Mouse (Mus musculus): ENCODE results near the gene Stard13. TPM values are rescaled to one million over a fixed set of nuclear protein-coding genes. Genes with fewer than 3 reads are reported as not detected.

Gene Stard13
- total RNA-seq, 2 experiments from 2014 or later: 12.3 to 14.9 TPM

GRCm38 (mm10) chr5:151185286-151185856, 48.3 kb downstream of the Stard13 start:
- no peak for DNase-seq
- intact Hi-C loops (cut with DNase I): no loop called here

GRCm38 (mm10) chr5:151183656-151184240, 49.9 kb downstream of the Stard13 start:
- no peak for DNase-seq
- intact Hi-C loops (cut with DNase I): no loop called here

DNA sequence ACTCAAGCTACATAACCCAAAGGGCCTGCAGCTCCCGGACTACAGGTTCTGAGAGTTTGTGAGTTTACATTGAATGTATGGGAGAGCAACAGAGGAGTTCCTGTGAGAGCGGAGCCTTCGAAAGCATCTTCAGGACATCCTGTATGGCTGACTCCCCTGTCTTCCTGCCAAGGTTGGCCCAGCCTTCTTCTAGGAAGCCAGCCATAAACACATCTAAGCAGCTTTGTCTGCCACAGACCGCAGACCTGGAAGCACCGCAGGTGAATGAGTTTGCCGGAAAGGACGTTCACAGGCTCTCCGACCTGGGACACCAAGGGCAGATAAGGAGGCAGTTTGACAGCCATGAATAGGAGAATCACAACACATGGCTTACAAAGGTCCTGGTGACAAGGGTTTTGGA, 52.3 kb downstream of the Stard13 start:
- intact Hi-C loops (cut with DNase I): no loop called here
- no peak for DNase-seq

GRCm38 (mm10) chr5:151180176-151180785, 53.4 kb downstream of the Stard13 start:
- DNase-seq: no peak
- intact Hi-C loops (cut with DNase I): no loop called here

- intact Hi-C loops (cut with DNase I): no loop called here
- DNase-seq: no peak
Measured at GRCm38 (mm10) chr5:151177171-151177570, 56.5 kb downstream of the Stard13 start.

DNA sequence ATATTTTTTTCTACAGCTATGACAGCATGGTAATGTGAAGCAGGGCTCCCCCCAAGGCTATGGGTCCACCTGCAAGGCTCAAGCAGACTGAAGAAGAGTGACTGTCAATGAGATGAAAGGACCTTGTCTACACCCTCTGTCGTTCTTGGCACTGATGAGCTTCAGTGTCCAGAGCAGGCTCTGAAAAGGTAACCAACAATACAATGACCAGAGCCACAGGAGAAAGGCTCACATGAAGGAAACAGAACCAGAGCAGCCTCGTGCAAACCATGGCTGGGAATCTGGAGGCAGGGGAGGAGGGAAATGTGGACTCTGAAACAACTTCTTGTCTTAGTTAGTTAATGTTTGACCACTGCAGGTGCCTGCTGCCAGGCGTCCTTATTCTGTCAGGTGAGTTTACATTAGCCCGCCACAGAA, 57.7 kb downstream of the Stard13 start:
- no peak for DNase-seq
- intact Hi-C loops (cut with DNase I): no loop called here

- intact Hi-C loops (cut with DNase I): no loop called here
- DNase-seq: no peak
Measured at GRCm38 (mm10) chr5:151174485-151175460, 58.9 kb downstream of the Stard13 start.

DNA sequence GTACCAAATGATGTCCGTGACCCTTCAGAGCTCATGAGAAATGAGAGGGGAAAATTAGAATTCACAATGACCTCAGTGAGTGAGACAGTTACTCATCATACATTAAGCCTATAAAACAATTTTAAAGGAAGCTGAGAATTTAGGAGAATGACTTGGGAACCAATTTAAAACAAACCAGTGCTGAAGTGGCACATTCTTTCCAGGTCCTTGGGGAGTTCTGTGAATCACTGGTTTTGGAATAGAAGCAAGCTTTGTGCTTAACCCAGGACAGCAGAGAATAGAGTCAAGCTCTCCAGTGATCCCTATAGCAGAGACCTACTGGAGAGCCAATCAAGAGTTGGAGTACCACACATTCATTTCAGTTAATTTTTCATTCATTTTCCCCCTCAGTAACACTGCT, 59.9 kb downstream of the Stard13 start:
- intact Hi-C loops (cut with DNase I): no loop called here
- no peak for DNase-seq

DNA sequence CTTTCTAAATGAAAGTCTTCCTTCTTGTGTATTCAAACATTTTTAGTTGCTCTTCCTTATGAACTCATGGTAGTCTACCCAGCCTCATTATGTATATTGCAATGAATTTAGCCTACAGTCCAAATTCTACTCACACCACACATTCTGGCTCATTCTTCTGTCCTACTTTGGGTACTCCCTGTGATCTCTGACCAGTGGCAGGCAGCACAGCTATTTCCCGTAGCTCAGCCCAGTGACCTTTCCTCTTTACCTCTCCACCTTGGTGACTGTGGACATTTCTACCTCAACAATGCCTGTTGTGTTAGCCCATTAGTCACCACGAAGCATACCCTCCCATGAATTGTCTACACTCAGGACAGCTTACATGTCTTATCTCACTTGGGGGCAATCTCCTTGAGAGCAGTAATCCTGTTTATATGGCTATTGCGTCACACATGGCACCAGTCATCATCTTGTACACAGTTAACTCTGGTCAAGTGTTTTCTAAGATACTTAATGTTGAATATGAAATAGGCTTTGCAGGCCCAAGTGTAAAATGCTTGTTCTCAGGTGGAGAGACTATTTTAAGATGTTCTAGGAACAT, 63.4 kb downstream of the Stard13 start:
- DNase-seq: no peak
- intact Hi-C loops (cut with DNase I): no loop called here

GRCm38 (mm10) chr5:151168191-151168590, 65.4 kb downstream of the Stard13 start:
- intact Hi-C loops (cut with DNase I): no loop called here
- DNase-seq: no peak

GRCm38 (mm10) chr5:151167641-151168040, 66.0 kb downstream of the Stard13 start:
- no peak for DNase-seq
- intact Hi-C loops (cut with DNase I): no loop called here

DNA sequence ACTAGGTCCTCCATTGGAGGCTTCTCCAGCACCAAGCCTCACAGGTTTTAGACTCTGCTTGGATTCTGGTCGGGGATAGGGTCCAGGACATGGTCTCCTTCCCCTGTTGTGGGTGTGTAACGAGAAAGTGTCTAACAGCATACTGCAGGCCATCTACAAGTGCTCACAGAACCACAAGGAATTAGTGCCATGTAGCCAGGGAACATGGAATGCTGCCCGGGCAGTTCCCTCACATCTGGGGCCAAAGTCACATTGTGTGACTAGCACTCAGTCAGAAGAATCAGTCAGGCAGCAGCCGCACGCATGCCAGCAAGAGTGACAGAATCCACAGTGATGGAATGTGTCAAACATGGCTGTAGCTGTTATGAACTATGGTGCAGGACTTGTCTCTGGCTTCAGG, 67.4 kb downstream of the Stard13 start:
- intact Hi-C loops (cut with DNase I): no loop called here
- DNase-seq: no peak

- intact Hi-C loops (cut with DNase I): no loop called here
- DNase-seq: no peak
Measured at GRCm38 (mm10) chr5:151165381-151166016, 68.1 kb downstream of the Stard13 start.

DNA sequence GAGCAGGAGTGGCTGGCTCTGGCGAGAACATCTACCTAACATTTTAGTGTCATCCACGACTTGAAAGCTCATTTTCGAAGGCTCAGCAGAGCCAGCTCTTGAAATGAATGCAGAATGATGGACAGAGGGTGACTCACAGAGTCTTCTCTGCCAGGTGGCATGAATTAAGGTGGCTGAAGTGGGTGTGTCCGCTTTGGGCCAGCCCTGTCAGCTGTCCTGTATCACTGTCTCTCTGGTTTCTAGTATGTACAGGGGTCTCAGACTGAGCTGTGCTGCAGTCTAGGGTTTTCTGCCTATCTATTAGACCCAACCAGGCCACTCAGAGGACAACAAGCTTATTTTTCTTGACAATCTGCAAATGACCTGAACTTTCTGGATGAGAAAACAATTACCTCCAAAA, 68.8 kb downstream of the Stard13 start:
- intact Hi-C loops (cut with DNase I): no loop called here
- no peak for DNase-seq

DNA sequence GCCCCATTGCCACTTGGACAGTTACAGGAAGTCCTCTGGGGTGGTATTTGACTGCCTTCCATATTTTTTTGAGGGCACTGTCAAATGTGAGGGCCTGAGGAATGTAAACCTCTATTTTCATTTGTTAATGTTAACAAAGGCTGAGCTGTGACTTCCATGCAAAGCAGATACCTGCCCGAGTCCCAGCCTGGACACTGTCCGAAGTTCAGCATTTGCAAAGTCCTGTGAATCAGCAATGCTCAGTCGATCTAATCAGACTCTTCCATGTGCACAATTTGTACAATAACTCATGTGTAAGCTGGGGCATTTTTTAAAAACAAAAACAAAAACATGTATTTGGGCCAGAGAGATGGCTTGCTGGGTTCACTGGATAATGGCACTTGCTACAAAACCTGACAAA, 71.0 kb downstream of the Stard13 start:
- intact Hi-C loops (cut with DNase I): no loop called here
- no peak for DNase-seq

GRCm38 (mm10) chr5:151155247-151155646, 78.4 kb downstream of the Stard13 start:
- intact Hi-C loops (cut with DNase I): no loop called here
- DNase-seq: no peak

GRCm38 (mm10) chr5:151154780-151155179, 78.9 kb downstream of the Stard13 start:
- intact Hi-C loops (cut with DNase I): no loop called here

GRCm38 (mm10) chr5:151154030-151154429, 79.6 kb downstream of the Stard13 start:
- intact Hi-C loops (cut with DNase I): no loop called here
- no peak for DNase-seq

More at GRCm38 (mm10) chr5:151154780-151155179, 78.9 kb downstream of the Stard13 start:
- DNase-seq: no peak

- DNase-seq: peak; percentile 5
- intact Hi-C loops (cut with DNase I): no loop called here
Measured at GRCm38 (mm10) chr5:151151549-151151948, 82.1 kb downstream of the Stard13 start.

GRCm38 (mm10) chr5:151149509-151149908, 84.1 kb downstream of the Stard13 start:
- intact Hi-C loops (cut with DNase I): no loop called here
- no peak for DNase-seq
